Mouse (Mus musculus): ENCODE measurements at regions not wholly inside any gene's neighbourhood (a gene's known extent, or its start where the extent isn't known, plus 50 kb on each side); places are given as distances from the start of the nearest gene placed in this dataset. TPM values are rescaled to one million over a fixed set of nuclear protein-coding genes. Genes with fewer than 3 reads are reported as not detected.

DNA sequence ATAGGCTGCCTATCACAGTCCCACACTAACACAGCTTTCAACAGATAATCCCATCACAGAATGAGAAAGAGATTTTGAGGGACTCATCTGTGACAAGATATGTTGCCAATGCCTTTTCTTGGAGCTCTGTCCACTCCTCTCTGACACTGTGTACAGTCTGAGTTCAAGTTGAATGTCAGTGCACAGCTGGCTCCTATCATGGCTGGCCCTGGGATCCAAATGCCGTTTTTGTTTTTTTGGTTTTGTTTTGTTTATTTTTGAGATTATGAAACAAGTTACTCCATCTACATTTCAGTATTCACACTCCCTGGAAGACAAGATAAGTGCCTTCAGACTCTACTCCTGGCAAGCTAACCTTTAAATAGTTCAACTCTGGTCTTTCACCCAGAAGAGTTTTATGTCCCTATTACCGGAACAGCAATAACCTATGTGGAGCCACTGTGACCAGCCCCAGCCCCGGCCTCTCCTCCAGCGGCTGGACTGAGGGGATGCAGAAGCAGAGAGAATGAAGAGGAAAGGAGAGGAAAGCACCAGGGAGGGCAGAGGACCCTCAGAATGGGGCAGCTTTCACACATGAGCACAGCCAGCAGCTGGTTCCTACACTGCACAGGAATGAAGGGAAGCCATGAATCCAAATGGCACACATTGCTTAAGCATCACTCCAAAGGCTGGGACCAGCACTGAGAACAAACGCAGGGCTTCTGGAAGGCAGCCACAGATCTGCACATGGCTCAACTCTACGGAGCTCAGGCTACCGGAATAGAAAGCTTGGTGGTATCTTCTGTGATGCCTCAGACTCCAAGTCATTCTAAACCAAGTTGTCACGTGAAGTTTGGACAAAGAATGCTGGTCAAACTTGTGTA lies 99.9 kb upstream of the Nsun2 start:
- DNase-seq = no peak

DNA sequence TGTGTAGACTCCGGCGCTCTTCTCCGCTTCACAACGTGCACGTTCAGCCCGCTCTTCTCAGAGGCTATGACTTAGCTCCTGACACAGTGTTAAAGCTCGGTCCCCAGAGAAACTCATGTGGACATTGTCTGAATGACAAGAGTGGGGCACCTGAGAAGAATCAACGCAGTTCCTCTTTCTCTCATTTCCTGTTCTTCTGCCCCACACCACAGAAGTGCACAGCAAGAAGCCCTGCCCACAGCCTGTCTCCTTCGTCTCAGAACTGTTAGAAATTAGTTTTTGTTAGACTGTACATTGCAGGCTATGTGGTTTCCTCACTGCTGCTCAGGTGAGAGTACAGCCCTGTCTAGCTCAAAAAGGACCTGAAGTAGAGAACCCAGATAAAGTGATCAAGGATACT lies 94.1 kb upstream of the Nsun2 start:
- no peak for DNase-seq

DNA sequence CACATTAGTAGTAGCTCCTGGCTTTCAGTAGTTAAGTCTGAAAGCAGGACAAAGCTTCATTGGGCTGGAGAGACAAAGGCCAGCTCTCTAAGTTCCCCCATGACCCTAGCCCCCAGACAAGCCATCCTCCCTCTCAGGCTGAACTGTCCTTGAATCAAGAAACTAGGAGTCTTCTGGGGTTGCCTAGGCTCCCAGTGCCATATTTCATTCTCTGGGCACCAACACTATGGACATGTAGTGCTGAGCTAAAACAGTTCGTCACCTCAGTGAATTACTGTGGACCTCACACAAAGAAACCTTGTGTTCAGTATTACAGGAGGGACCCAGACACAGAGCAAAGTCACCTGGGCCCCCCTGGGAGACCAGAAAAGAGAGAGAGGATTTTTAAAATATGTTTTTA lies 91.7 kb upstream of the Nsun2 start:
- DNase-seq = no peak

DNA sequence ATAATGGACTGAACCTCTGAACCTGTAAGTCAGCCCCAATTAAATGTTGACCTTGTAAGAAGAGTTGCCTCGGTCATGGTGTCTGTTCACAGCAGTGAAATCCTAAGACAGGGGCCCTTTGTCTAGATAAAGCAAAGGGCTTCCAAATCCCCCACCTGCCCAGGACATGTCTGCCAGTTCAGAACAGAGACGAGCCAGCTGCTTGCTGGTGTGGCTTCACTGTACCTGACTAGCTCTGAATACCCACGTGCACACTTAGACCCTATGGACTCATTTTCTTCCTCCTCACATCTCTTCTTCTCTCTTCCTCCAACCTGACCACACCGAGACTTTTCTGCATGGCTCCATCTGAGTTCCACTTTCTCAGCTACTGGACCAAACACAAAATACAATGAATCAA lies 87.9 kb upstream of the Nsun2 start:
- DNase-seq = no peak

Small RNAs in the stretch of these regions (microRNA-seq; reads per million reads assigned to microRNA genes)
- not detected for gene Gm44375

All from adrenal gland, postnatal 36 days (tissue).